Mouse (Mus musculus) lung, embryonic 14.5 days (tissue): ENCODE data around the gene Tmem267. TPM values are rescaled to one million over a fixed set of nuclear protein-coding genes. Genes with fewer than 3 reads are reported as not detected.
"Not testable (repeated sequence)": the region's sequence is repeated elsewhere in the genome, so short reads cannot be mapped to it uniquely, and the experiment has no call there.

Source experiments
- ATAC-seq: fragments of 200-750 bp; cut with Nextera tagmentation; 2 replicates; pipeline ENCODE4 v1.8.0; 2017; ENCODE audit warnings: mild to moderate bottlenecking, moderate TSS enrichment, moderate library complexity; ENCODE audit not compliant: insufficient read depth
- DNase-seq: peaks from one replicate; pipeline ENCODE4 v3.0.0-alpha.2; 2015
- H3K27ac ChIP-seq: fragments of 300-500 bp; sonication (generic); 2 replicates; pipeline ENCODE4 v1.5.1; 2014; ENCODE audit warnings: low read depth, mild to moderate bottlenecking, moderate library complexity
- H3K27me3 ChIP-seq: fragments of 300-500 bp; sonication (generic); 2 replicates; pipeline ENCODE4 v1.6.1; 2014; ENCODE audit warnings: low read length, control low read depth; ENCODE audit not compliant: insufficient read depth
- H3K36me3 ChIP-seq: fragments of 300-500 bp; sonication (generic); 2 replicates; pipeline ENCODE4 v1.6.1; 2014; ENCODE audit warnings: control low read depth; ENCODE audit not compliant: insufficient read depth
- H3K4me1 ChIP-seq: fragments of 300-500 bp; sonication (generic); 2 replicates; pipeline ENCODE4 v1.6.1; 2014; ENCODE audit warnings: antibody characterized with exemption, control low read depth; ENCODE audit not compliant: insufficient read depth
- H3K4me2 ChIP-seq: fragments of 300-500 bp; sonication (generic); 2 replicates; pipeline ENCODE4 v1.6.1; 2014; ENCODE audit warnings: mild to moderate bottlenecking
- H3K4me3 ChIP-seq: fragments of 300-500 bp; sonication (generic); 2 replicates; pipeline ENCODE4 v1.5.1; 2014; ENCODE audit warnings: low read depth, low read length
- H3K9ac ChIP-seq: fragments of 300-500 bp; sonication (generic); 2 replicates; pipeline ENCODE4 v1.6.1; 2014
- H3K9me3 ChIP-seq: fragments of 300-500 bp; sonication (generic); 2 replicates; pipeline ENCODE4 v1.6.1; 2016; ENCODE audit warnings: low read depth, low read length, control low read depth
- CTCF ChIP-seq: IDR thresholded peaks from 2 replicates; pipeline ENCODE4 v1.5.1; 2016; ENCODE audit warnings: antibody characterized with exemption, low read depth
- WGBS: fragments of 180-500 bp; shearing (Covaris S2); extraction: QIAGEN DNeasy Blood & Tissue Kit; methylation state at CpG from one replicate; pipeline ENCODE4 v1.1.7; 2014; 5-methylcytosine and 5-hydroxymethylcytosine counted together
- polyA plus RNA-seq: library from polyadenylated mRNA; unstranded; fragments of >200 nt; fragmentation: Nextera tagmentation; extraction: Ambion mirVana; gene quantifications from 2 replicates; pipeline ENCODE4 v1.2.1, GENCODE M21; 2014

Gene Tmem267
- polyA plus RNA-seq, 1 experiment from 2014 or later, result 1.5 TPM

GRCm38 (mm10) chr13:119462596-119463560, 25.0 kb upstream of the Tmem267 start, which contains the start of gene 4833420G17Rik:
4833420G17Rik (plus strand) TSS chr13:119462768.
- Histone ChIP-seq H3K9me3 (no peaks in the 10 kb centered on the region), H3K9ac (peak within 1 kb of the TSS; percentile 78), H3K27me3 (no peaks in the 10 kb centered on the region), H3K4me2 (peak within 1 kb of the TSS; percentile 89), H3K27ac (peak within 1 kb of the TSS; percentile 71), H3K36me3 (peaks cover 35% of the 10 kb centered on the region), H3K4me3 (peak within 1 kb of the TSS; percentile 71), H3K4me1 (peaks cover 5% of the 10 kb centered on the region)
- WGBS, result 1% methylated on average over 57 of the region's 57 CpGs
- no peak for TF ChIP-seq CTCF
- peak; percentile 97 for DNase-seq
- peak; percentile 97 for ATAC-seq

DNA sequence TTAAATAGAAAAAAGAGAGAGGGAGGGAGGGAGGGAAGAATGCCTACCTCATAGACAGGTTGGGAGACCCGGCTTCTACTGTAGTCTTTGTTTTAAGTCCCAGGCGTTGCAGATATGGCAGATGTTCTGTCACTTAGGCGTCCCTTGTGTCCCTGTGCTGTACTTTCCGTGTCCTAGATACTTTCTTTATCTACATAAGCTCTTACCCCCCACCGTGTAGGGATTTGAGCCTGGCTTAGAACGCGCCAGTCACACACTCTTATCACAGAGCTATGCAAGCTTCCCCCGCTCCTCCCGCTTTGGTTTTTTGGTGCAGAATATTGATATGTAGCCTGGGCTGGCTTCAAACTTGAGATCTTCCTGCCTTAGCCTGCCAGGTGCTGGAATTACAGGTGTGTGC, 11.2 kb upstream of the Tmem267 start:
- H3K4me3 ChIP-seq, result no peak overlapping the region
- H3K4me2 ChIP-seq, result no peak overlapping the region
- ATAC-seq, result no peak
- no peaks in the 10 kb centered on the region for H3K9me3 ChIP-seq
- H3K36me3 ChIP-seq, result peaks cover 87% of the 10 kb centered on the region
- no peak overlapping the region for H3K9ac ChIP-seq
- TF ChIP-seq CTCF, result no peak
- DNase-seq, result no peak
- H3K27ac ChIP-seq, result no peak overlapping the region
- no peaks in the 10 kb centered on the region for H3K4me1 ChIP-seq
- no peaks in the 10 kb centered on the region for H3K27me3 ChIP-seq
- WGBS, result 85% methylated on average over 9 of the region's 9 CpGs

DNA sequence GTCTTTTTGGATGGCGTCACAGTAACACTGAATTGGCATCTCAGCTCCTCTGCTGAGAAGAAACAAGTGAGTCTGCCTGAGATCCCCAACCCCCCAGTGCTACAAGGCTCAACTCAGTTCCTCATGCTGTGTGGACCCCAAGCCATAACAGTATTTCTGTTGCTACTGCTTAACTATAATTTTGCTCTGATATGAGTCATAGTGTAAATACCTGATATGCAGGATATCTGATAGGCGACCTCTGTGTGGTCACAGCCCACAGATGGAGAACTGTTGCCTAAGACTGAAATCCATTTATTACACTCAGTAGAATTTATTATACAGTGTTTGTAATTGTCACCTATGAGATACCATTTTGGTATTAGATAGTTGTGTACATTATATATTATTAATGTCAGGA, 10.1 kb upstream of the Tmem267 start:
- Histone ChIP-seq H3K4me3 (no peak overlapping the region), H3K4me1 (no peaks in the 10 kb centered on the region), H3K4me2 (no peak overlapping the region), H3K9ac (no peak overlapping the region), H3K9me3 (no peaks in the 10 kb centered on the region), H3K27ac (no peak overlapping the region), H3K27me3 (no peaks in the 10 kb centered on the region), H3K36me3 (peaks cover 82% of the 10 kb centered on the region)
- no peak for TF ChIP-seq CTCF
- ATAC-seq (no peak), DNase-seq (no peak)
- WGBS, result 93% methylated on average over 2 of the region's 2 CpGs

GRCm38 (mm10) chr13:119487354-119487753, 485 bp upstream of the Tmem267 start:
- Histone ChIP-seq H3K9ac (no peak overlapping the region), H3K36me3 (peaks cover 28% of the 10 kb centered on the region), H3K4me1 (no peaks in the 10 kb centered on the region), H3K9me3 (no peaks in the 10 kb centered on the region), H3K4me3 (no peak overlapping the region), H3K4me2 (no peak overlapping the region; the same call in 1 of the 2 replicates), H3K27me3 (no peaks in the 10 kb centered on the region), H3K27ac (no peak overlapping the region)
- ATAC-seq, result no peak
- DNase-seq, result no peak
- 39% methylated on average over 7 of the region's 7 CpGs for WGBS
- no peak for TF ChIP-seq CTCF

DNA sequence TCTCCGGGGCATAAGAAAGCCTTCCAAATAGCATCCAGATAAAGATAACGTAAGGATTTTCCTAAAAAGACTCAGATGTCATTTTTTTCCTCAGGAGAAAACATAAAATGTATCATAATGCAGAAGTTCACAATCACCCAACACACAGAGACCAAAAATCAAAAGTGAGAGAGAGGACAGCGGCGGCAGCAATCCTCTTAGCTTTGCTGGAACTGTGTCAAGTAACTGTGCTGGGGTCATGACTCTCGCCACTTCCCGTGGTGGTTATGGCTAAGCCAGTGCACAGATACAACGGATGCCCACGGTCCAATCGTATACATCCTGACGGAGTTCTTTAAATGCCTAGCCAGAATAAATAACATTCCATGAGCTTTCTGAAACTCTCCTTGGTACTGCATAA, 4.2 kb downstream of the Tmem267 start:
- H3K9me3 ChIP-seq, H3K36me3 ChIP-seq, H3K4me2 ChIP-seq, H3K4me3 ChIP-seq, ATAC-seq, H3K9ac ChIP-seq, H3K27ac ChIP-seq, H3K4me1 ChIP-seq, H3K27me3 ChIP-seq: not testable (repeated sequence)
- 91% methylated on average over 10 of the region's 10 CpGs for WGBS
- peak; percentile 39 for DNase-seq

DNA sequence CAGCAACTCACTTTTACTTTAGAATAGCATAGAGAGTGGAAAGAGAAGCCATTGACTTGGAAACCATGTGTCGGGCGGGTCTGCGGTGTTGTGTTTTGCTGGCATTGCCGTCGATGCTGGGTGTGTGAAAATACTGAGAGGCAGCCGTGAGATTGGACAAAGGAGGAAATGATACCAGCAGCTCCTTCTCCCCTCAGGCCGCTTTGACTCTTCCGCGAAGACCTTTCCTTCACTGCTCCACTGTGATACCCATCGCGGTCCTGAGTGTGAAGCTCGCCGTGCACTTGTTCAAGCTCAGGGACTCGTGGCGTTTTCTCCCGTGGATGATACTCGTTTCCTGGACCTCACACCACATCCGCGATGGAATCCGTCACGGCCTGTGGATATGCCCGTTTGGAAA, 7.1 kb downstream of the Tmem267 start:
- not testable (repeated sequence) for H3K27me3 ChIP-seq, DNase-seq, H3K9me3 ChIP-seq, H3K36me3 ChIP-seq, H3K4me1 ChIP-seq, H3K9ac ChIP-seq, ATAC-seq, H3K4me3 ChIP-seq, H3K27ac ChIP-seq, H3K4me2 ChIP-seq
- 95% methylated on average over 9 of the region's 22 CpGs for WGBS

GRCm38 (mm10) chr13:119596321-119597211, 108.7 kb downstream of the Tmem267 start:
- ATAC-seq (peak; percentile 91), DNase-seq (peak; percentile 81)
- not testable (repeated sequence) for H3K4me3 ChIP-seq, H3K36me3 ChIP-seq, H3K4me1 ChIP-seq, H3K27ac ChIP-seq, H3K27me3 ChIP-seq, H3K9ac ChIP-seq, H3K4me2 ChIP-seq
- peaks cover 17% of the 10 kb centered on the region for H3K9me3 ChIP-seq
- WGBS, result 68% methylated on average over 14 of the region's 16 CpGs

- not testable (repeated sequence) for H3K27ac ChIP-seq, ATAC-seq, H3K4me3 ChIP-seq, H3K27me3 ChIP-seq, H3K4me2 ChIP-seq, H3K36me3 ChIP-seq, H3K9ac ChIP-seq, H3K4me1 ChIP-seq
- DNase-seq, result peak; percentile 31
- peaks cover 21% of the 10 kb centered on the region for H3K9me3 ChIP-seq
These were observed 110.6 kb downstream of the Tmem267 start for GRCm38 (mm10) chr13:119598466-119598865.

DNA sequence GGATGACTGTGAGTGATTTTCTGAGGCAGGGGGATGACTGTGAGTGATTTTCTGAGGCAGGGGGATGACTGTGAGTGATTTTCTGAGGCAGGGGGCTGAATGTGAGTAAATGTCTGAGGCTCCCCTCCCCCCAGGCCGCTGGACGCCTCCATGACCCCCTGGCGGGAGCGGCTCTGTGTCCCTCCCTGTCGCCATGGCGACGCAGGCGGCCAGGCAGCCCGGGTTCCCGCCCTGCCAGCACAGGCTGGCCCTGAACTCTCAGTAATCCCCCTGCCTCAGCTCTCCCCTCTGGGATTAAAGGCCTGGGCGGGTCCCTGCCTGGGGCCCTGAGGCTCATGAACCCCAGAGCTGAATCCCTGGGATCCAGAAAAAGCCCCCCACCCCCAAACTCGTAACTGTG, 111.2 kb downstream of the Tmem267 start:
- not testable (repeated sequence) for H3K4me2 ChIP-seq, H3K9ac ChIP-seq, H3K36me3 ChIP-seq, DNase-seq, H3K27me3 ChIP-seq, H3K27ac ChIP-seq, ATAC-seq, H3K4me3 ChIP-seq, H3K4me1 ChIP-seq
- whole genome bisulfite sequencing, result 71% methylated on average over 10 of the region's 12 CpGs
- peaks cover 21% of the 10 kb centered on the region for H3K9me3 ChIP-seq

GRCm38 (mm10) chr13:119599498-119599897, 111.7 kb downstream of the Tmem267 start:
- H3K27ac ChIP-seq, H3K9ac ChIP-seq, H3K4me2 ChIP-seq, H3K36me3 ChIP-seq, H3K4me1 ChIP-seq, ATAC-seq, DNase-seq, H3K27me3 ChIP-seq, H3K4me3 ChIP-seq: not testable (repeated sequence)
- WGBS, result 66% methylated on average over 2 of the region's 2 CpGs
- H3K9me3 ChIP-seq, result peaks cover 21% of the 10 kb centered on the region
